Mouse (Mus musculus): ENCODE data around the gene Kif21a. TPM values are rescaled to one million over a fixed set of nuclear protein-coding genes. Genes with fewer than 3 reads are reported as not detected.

The Kif21a gene
- total and polyA plus RNA-seq, 2 experiments from 2014 or later = 29.3 to 54.4 TPM

- TF ChIP-seq CTCF (IDR thresholded peaks at IDR 0.05; ENCODE audit: low read depth) = no peak
- Histone ChIP-seq H3K27ac (no peak overlapping the region), H3K4me3 (ENCODE audit: low read length) (no peak overlapping the region), H3K4me1 (ENCODE audit: insufficient read depth, low read length) (no peaks in the 10 kb centered on the region), H3K36me3 (ENCODE audit: insufficient read depth, low read length) (peaks cover 20% of the 10 kb centered on the region), H3K27me3 (ENCODE audit: insufficient read depth, low read length) (no peaks in the 10 kb centered on the region), H3K9me3 (ENCODE audit: low read length) (no peaks in the 10 kb centered on the region), H3K4me2 (ENCODE audit: low read depth, low read length) (no peak overlapping the region), H3K9ac (replicated peaks; ENCODE audit: low read length) (no peak overlapping the region)
- WGBS = 93% methylated on average over 8 of the region's 8 CpGs
- ATAC-seq = no peak
- no peak for DNase-seq (ENCODE audit: low spot score)
Observed at GRCm38 (mm10) chr15:90960831-90961554, 88.8 kb downstream of the Kif21a start.

DNA sequence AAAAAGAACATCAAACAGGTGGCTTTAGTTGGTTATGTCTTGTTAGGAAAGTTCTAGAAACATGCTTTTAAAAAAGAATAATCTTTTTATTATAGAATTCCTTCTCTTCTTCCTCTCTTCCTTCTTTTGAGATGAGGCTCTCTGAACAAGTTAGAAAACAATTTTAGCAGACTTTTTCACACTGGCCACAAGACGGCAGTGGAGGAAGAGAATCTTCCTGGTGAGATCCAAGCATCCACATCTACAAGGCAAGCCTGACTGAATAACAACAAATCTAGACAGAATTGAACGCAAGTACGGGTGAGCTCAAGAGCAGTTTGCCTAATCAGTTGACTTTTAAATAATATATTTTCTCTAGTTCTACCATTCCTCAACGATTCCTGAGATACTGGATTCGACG lies 98.4 kb downstream of the Kif21a start:
- Histone ChIP-seq H3K9ac (replicated peaks; ENCODE audit: low read length) (no peak overlapping the region), H3K27ac (no peak overlapping the region), H3K4me3 (ENCODE audit: low read length) (no peak overlapping the region), H3K36me3 (ENCODE audit: insufficient read depth, low read length) (peaks cover 25% of the 10 kb centered on the region), H3K9me3 (ENCODE audit: low read length) (no peaks in the 10 kb centered on the region), H3K4me2 (ENCODE audit: low read depth, low read length) (no peak overlapping the region), H3K4me1 (ENCODE audit: insufficient read depth, low read length) (no peaks in the 10 kb centered on the region), H3K27me3 (ENCODE audit: insufficient read depth, low read length) (no peaks in the 10 kb centered on the region)
- 85% methylated on average over 6 of the region's 6 CpGs for WGBS
- no peak for DNase-seq (ENCODE audit: low spot score)
- no peak for ATAC-seq
- peak; percentile 17; the same call in 1 of the 2 replicates for TF ChIP-seq CTCF (IDR thresholded peaks at IDR 0.05; ENCODE audit: low read depth)

DNA sequence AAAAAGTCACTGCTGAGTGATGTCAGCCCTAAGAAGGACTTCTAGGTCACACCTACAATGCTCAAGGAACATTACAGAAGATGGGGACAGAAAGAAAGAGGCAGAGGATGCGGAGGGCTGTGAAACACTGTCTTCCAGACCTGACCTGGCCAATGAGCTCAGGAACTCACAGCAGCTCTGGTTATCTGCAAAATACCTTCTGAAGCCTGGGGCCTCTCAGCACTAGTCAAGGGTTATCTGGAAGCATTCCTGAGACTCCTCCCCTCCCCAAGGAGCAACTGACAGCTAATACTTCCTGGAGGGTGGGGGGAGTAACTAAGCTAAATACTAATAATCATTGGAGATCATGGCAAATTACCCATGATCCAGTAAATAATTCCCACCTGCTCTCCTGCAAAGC lies 111.3 kb downstream of the Kif21a start:
- Histone ChIP-seq H3K4me3 (ENCODE audit: low read length) (no peak overlapping the region), H3K36me3 (ENCODE audit: insufficient read depth, low read length) (peaks cover 45% of the 10 kb centered on the region), H3K27ac (no peak overlapping the region), H3K4me1 (ENCODE audit: insufficient read depth, low read length) (no peaks in the 10 kb centered on the region), H3K9me3 (ENCODE audit: low read length) (no peaks in the 10 kb centered on the region), H3K9ac (replicated peaks; ENCODE audit: low read length) (no peak overlapping the region), H3K27me3 (ENCODE audit: insufficient read depth, low read length) (no peaks in the 10 kb centered on the region), H3K4me2 (ENCODE audit: low read depth, low read length) (no peak overlapping the region)
- 96% methylated on average over 1 of the region's 1 CpGs for whole genome bisulfite sequencing
- DNase-seq (ENCODE audit: low spot score) = no peak
- no peak for TF ChIP-seq CTCF (IDR thresholded peaks at IDR 0.05; ENCODE audit: low read depth)
- no peak for ATAC-seq

- TF ChIP-seq CTCF (IDR thresholded peaks at IDR 0.05; ENCODE audit: low read depth) = no peak
- H3K9ac ChIP-seq (replicated peaks; ENCODE audit: low read length) = no peak overlapping the region
- H3K9me3 ChIP-seq (ENCODE audit: low read length) = no peaks in the 10 kb centered on the region
- H3K4me2 ChIP-seq (ENCODE audit: low read depth, low read length) = no peak overlapping the region
- no peak overlapping the region for H3K27ac ChIP-seq
- DNase-seq (ENCODE audit: low spot score) (peak; percentile 32), ATAC-seq (no peak)
- peaks cover 33% of the 10 kb centered on the region for H3K36me3 ChIP-seq (ENCODE audit: insufficient read depth, low read length)
- WGBS = 58% methylated on average over 6 of the region's 6 CpGs
- H3K4me1 ChIP-seq (ENCODE audit: insufficient read depth, low read length) = no peaks in the 10 kb centered on the region
- no peak overlapping the region for H3K4me3 ChIP-seq (ENCODE audit: low read length)
- H3K27me3 ChIP-seq (ENCODE audit: insufficient read depth, low read length) = no peaks in the 10 kb centered on the region
Observed at GRCm38 (mm10) chr15:90935579-90935978, 114.2 kb downstream of the Kif21a start.

DNA sequence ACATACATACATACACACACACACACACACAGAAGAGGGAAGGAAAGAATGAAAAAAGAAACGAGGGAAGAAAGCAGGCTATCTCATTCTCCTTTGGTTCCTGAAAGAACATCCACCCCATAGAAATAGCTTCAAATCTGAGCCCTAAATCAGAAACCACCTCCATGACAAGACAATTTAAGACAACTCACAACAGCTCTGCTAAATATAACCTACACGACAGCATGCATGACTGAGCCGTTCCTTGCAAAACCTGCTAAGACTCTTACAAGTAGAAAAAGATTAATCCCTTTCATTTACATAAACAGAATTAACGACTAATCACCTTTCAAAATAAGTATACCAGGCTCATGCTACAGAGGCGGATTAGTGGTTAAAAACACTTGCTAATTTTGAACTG lies 118.3 kb downstream of the Kif21a start:
- no peak for ATAC-seq
- 68% methylated on average over 5 of the region's 5 CpGs for WGBS
- DNase-seq (ENCODE audit: low spot score) = no peak
- H3K4me1 ChIP-seq (ENCODE audit: insufficient read depth, low read length) = no peaks in the 10 kb centered on the region
- no peak overlapping the region for H3K4me2 ChIP-seq (ENCODE audit: low read depth, low read length)
- no peaks in the 10 kb centered on the region for H3K9me3 ChIP-seq (ENCODE audit: low read length)
- no peak overlapping the region for H3K27ac ChIP-seq
- H3K4me3 ChIP-seq (ENCODE audit: low read length) = no peak overlapping the region
- H3K36me3 ChIP-seq (ENCODE audit: insufficient read depth, low read length) = peaks cover 5% of the 10 kb centered on the region; the same call in 1 of the 2 replicates
- no peaks in the 10 kb centered on the region for H3K27me3 ChIP-seq (ENCODE audit: insufficient read depth, low read length)
- H3K9ac ChIP-seq (replicated peaks; ENCODE audit: low read length) = no peak overlapping the region
- no peak for TF ChIP-seq CTCF (IDR thresholded peaks at IDR 0.05; ENCODE audit: low read depth)

DNA sequence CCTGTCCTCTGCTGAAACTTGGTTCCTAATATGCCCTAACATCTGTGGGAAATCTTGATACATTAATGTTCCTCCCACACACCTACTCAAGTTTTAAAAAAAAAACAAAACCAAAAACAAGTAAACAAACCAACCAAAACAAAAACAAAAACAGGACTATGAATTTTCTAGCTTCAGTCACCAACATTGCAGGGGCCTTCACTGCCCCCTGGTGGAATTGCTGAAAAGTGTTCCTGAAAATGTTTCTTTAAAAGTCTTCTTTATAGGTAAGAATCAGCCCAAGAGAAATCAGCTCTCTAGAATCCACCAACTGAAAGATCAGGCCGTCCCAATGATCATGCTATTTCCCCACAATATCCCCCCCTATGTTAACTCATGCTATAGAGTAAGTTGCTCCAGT lies 120.7 kb downstream of the Kif21a start:
- WGBS = 15% methylated on average over 1 of the region's 1 CpGs
- no peaks in the 10 kb centered on the region for H3K9me3 ChIP-seq (ENCODE audit: low read length)
- no peak overlapping the region for H3K4me3 ChIP-seq (ENCODE audit: low read length)
- H3K4me2 ChIP-seq (ENCODE audit: low read depth, low read length) = no peak overlapping the region
- no peak overlapping the region for H3K9ac ChIP-seq (replicated peaks; ENCODE audit: low read length)
- DNase-seq (ENCODE audit: low spot score) (peak; percentile 70), ATAC-seq (no peak)
- no peaks in the 10 kb centered on the region for H3K27me3 ChIP-seq (ENCODE audit: insufficient read depth, low read length)
- peak; percentile 85 for TF ChIP-seq CTCF (IDR thresholded peaks at IDR 0.05; ENCODE audit: low read depth)
- no peaks in the 10 kb centered on the region for H3K4me1 ChIP-seq (ENCODE audit: insufficient read depth, low read length)
- no peak overlapping the region for H3K27ac ChIP-seq
- H3K36me3 ChIP-seq (ENCODE audit: insufficient read depth, low read length) = no peaks in the 10 kb centered on the region

DNA sequence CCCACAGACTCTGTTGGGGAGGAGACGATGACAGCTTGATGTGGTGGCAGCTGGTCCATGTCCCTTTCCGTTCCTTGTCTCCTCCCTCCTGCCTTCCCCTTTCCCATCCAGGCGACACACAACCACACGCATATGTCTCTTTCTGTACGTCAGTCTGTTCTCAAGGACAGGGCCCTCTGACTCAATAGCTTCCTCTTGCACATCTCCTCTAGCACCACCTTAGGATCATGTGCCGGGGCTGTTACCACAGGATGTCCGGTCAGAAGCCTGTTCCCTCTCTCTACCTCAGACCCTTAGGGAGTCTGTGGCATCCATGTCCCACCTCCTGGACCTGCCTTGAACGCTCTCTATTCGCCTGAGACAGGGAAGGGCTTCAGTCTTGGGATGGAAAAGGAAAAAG lies 153.3 kb downstream of the Kif21a start:
- no peak overlapping the region for H3K9ac ChIP-seq (replicated peaks; ENCODE audit: low read length)
- TF ChIP-seq CTCF (IDR thresholded peaks at IDR 0.05; ENCODE audit: low read depth) = no peak
- H3K9me3 ChIP-seq (ENCODE audit: low read length) = no peaks in the 10 kb centered on the region
- no peak overlapping the region for H3K27ac ChIP-seq
- DNase-seq (ENCODE audit: low spot score) = no peak
- H3K27me3 ChIP-seq (ENCODE audit: insufficient read depth, low read length) = no peaks in the 10 kb centered on the region
- no peak overlapping the region for H3K4me3 ChIP-seq (ENCODE audit: low read length)
- WGBS = 89% methylated on average over 9 of the region's 9 CpGs
- H3K36me3 ChIP-seq (ENCODE audit: insufficient read depth, low read length) = no peaks in the 10 kb centered on the region
- ATAC-seq = no peak
- no peak overlapping the region for H3K4me2 ChIP-seq (ENCODE audit: low read depth, low read length)
- no peaks in the 10 kb centered on the region for H3K4me1 ChIP-seq (ENCODE audit: insufficient read depth, low read length)
